In genomic region chr1:126639463-126639862, GRCm38 (mm10) we compare ENCODE assay signal across 24 mouse cellular contexts.
"Had no signal": no experiment of that assay in that cellular context is flagged by ENCODE, and none has a peak within 500 bp of the region (broad histone marks: within the 10 kb centered on the region; RNA-seq: fewer than 3 reads in every experiment).

No protein-coding gene starts in this region.

- H3K9me3 ChIP-seq: heart, embryonic 13.5 days; heart, embryonic 15.5 days; hindbrain, embryonic 13.5 days; hindbrain, embryonic 15.5 days; kidney, embryonic 15.5 days; limb, embryonic 13.5 days had no signal

- H3K27me3 ChIP-seq: heart, embryonic 13.5 days; heart, embryonic 15.5 days; hindbrain, embryonic 13.5 days; hindbrain, embryonic 15.5 days; kidney, embryonic 15.5 days; limb, embryonic 13.5 days had no signal

- H3K36me3 ChIP-seq: heart, embryonic 13.5 days; heart, embryonic 15.5 days; hindbrain, embryonic 13.5 days; hindbrain, embryonic 15.5 days; kidney, embryonic 15.5 days; limb, embryonic 13.5 days had no signal

- DNase-seq: forebrain, postnatal 0 days; gastrocnemius, postnatal 14 days; gastrocnemius, postnatal 36 days; heart, adult 2 months; heart, postnatal 14 days; heart, postnatal 36 days; kidney, adult 11 months; kidney, adult 2 months; kidney, adult 9 months; kidney, postnatal 14 days; kidney, postnatal 36 days; layer of hippocampus, adult 9-11 months; layer of hippocampus, postnatal 36 days; left cerebral cortex, postnatal 4 days had no signal

- H3K4me1 ChIP-seq: heart, embryonic 13.5 days; heart, embryonic 15.5 days; hindbrain, embryonic 13.5 days; hindbrain, embryonic 15.5 days; kidney, embryonic 15.5 days; limb, embryonic 13.5 days had no signal

- ATAC-seq: forebrain, postnatal 0 days; hindbrain, postnatal 0 days; intestine, embryonic 16.5 days had no signal

- H3K4me2 ChIP-seq: heart, embryonic 11.5 days; heart, embryonic 13.5 days; heart, embryonic 15.5 days; hindbrain, embryonic 13.5 days; hindbrain, embryonic 15.5 days; kidney, embryonic 15.5 days; limb, embryonic 13.5 days had no signal

- H3K4me3 ChIP-seq: heart, adult 2 months; heart, embryonic 13.5 days; heart, embryonic 15.5 days; hindbrain, embryonic 13.5 days; hindbrain, embryonic 15.5 days; kidney, embryonic 15.5 days; limb, embryonic 13.5 days had no signal

- H3K27ac ChIP-seq: heart, adult 2 months; heart, embryonic 13.5 days; heart, embryonic 15.5 days; hindbrain, embryonic 13.5 days; hindbrain, embryonic 15.5 days; hindbrain, postnatal 0 days; kidney, embryonic 15.5 days; kidney, postnatal 0 days; limb, embryonic 13.5 days had no signal

- H3K9ac ChIP-seq: forebrain, postnatal 0 days; heart, embryonic 13.5 days; heart, embryonic 15.5 days; hindbrain, embryonic 13.5 days; hindbrain, embryonic 15.5 days; kidney, embryonic 15.5 days; limb, embryonic 13.5 days had no signal
